Mouse (Mus musculus): ENCODE data around the gene Atp8a1. TPM values are rescaled to one million over a fixed set of nuclear protein-coding genes. Genes with fewer than 3 reads are reported as not detected.

The Atp8a1 gene
- total and polyA plus RNA-seq, 2 experiments: 3.8 to 5.1 TPM

DNA sequence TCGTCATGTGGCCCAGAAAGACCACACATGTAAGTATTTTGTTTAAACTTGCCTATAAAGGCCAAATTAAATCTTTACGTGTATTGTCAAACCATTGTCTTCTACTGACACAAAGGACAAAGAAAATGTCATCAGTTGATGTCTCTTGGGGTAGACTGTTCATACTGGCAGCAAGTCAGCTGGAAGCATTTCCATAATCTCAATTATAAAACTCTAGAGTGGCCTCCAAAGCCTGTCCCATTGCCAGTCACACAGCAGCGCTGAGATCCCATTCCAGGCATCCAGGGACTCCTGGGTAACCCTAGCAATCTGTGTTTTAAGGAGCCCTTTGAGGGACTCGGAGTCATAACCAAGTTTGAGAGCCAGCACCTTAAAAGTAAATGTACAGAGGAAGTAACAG is 48.9 kb downstream of the Atp8a1 start:
- WGBS: 94% methylated on average over 4 of the region's 4 CpGs
- H3K27me3 ChIP-seq (ENCODE audit: control insufficient read depth, insufficient read depth, low read length): no peaks in the 10 kb centered on the region
- TF ChIP-seq CTCF (IDR thresholded peaks at IDR 0.05; ENCODE audit: low read depth, low read length): no peak
- TF ChIP-seq POLR2A (IDR thresholded peaks at IDR 0.05; ENCODE audit: extremely low read depth, insufficient read depth, low read length): no peak
- H3K36me3 ChIP-seq (ENCODE audit: control insufficient read depth, insufficient read depth, low read length): no peaks in the 10 kb centered on the region
- H3K4me3 ChIP-seq (ENCODE audit: insufficient read depth, low read depth, low read length): no peak overlapping the region
- no peak overlapping the region for H3K27ac ChIP-seq (replicated peaks; ENCODE audit: insufficient read depth, low read depth, low read length)
- H3K4me1 ChIP-seq (ENCODE audit: control insufficient read depth, insufficient read depth, low read length): peaks cover 3% of the 10 kb centered on the region; the same call in 1 of the 2 replicates
- no peak overlapping the region for H3K9ac ChIP-seq (ENCODE audit: low read depth, low read length)
- no peaks in the 10 kb centered on the region for H3K79me2 ChIP-seq (ENCODE audit: control insufficient read depth, insufficient read depth, low read length)
- DNase-seq (ENCODE audit: extremely low read depth, low read depth, low spot score): no peak

DNA sequence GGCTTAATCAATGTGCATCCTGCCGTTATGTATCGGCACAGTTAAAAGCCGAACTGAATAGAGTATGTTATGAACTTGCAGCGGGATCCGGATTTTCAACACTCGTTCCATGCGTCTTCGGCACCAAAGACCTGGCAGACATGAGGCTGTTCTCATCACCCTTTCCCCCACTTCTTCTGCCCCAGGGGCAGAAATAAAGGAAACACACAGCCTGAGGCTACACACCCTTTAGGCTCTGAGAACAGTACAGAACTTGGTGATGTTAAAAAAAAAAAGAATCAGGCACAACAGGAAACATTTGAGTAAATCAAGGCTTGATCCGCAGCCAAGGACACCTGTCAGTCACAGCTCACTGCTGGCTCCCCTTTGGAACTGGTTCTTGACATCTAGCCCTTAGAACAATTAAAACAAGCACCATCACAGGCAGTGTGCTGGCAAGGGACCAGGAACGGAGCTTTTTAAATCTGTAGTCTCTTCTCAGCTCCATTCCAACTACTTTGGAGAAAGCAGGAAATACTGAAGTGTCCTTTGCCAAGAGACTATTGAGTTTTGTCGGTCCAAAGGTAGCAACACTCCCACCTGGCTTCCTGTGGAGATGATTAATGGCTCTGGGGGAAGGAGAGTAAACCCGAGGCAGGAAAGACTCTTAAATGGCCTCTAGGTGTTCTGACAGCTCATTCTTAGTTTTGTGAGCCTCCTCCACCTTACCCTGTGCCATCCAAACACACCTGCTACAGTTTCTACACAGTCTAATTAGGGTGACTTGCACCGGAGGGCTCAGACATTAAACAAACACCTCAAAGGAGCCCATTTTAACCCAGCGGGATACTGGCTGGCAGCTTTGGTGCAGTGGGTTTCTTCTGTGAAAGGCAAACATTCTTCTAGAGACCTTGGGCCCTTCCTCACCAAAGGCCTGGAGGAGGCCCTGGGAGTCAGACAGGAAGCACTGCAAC is 50.0 kb downstream of the Atp8a1 start:
- H3K27me3 ChIP-seq (ENCODE audit: control insufficient read depth, insufficient read depth, low read length): no peaks in the 10 kb centered on the region
- no peaks in the 10 kb centered on the region for H3K36me3 ChIP-seq (ENCODE audit: control insufficient read depth, insufficient read depth, low read length)
- H3K79me2 ChIP-seq (ENCODE audit: control insufficient read depth, insufficient read depth, low read length): no peaks in the 10 kb centered on the region
- H3K4me1 ChIP-seq (ENCODE audit: control insufficient read depth, insufficient read depth, low read length): peaks cover 3% of the 10 kb centered on the region; the same call in 1 of the 2 replicates
- no peak overlapping the region for H3K9ac ChIP-seq (ENCODE audit: low read depth, low read length)
- peak; percentile 45 for DNase-seq (ENCODE audit: extremely low read depth, low read depth, low spot score)
- no peak overlapping the region for H3K27ac ChIP-seq (replicated peaks; ENCODE audit: insufficient read depth, low read depth, low read length)
- no peak overlapping the region for H3K4me3 ChIP-seq (ENCODE audit: insufficient read depth, low read depth, low read length)
- TF ChIP-seq CTCF (IDR thresholded peaks at IDR 0.05; ENCODE audit: low read depth, low read length) (no peak), POLR2A (IDR thresholded peaks at IDR 0.05; ENCODE audit: extremely low read depth, insufficient read depth, low read length) (no peak)
- 63% methylated on average over 14 of the region's 14 CpGs for WGBS

DNA sequence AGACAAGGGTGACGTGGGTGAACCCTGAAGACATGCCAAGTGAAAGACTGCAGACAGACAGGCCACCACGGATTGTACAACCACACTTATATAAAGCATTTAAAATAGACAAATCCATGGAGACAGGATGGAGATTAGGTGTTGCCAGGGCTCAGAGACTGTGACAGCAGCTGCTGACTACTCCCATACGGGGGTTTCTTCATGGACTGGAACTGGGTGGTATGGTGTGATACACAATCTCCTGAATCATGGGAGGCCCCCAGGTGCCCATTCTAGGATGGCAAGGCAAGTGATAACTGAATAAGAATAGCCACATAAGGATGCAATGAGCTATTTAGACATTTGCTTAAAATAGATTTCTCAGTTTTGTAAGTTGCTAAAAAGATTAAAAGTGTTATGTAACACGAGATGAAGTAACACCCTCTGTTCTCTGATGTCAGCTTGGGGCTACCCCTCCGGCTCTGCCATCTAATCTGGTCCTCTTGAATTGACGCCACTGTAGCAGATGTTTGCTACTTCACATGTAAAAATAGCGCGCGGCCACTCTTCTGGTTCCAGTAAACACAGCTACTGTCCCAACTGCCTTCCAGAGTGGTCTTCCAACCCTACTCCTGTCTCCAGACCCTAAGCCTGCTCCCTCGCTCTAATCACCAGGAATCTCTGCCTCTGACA is 53.0 kb downstream of the Atp8a1 start:
- no peak overlapping the region for H3K27ac ChIP-seq (replicated peaks; ENCODE audit: insufficient read depth, low read depth, low read length)
- H3K9ac ChIP-seq (ENCODE audit: low read depth, low read length): no peak overlapping the region
- no peaks in the 10 kb centered on the region for H3K36me3 ChIP-seq (ENCODE audit: control insufficient read depth, insufficient read depth, low read length)
- no peaks in the 10 kb centered on the region for H3K27me3 ChIP-seq (ENCODE audit: control insufficient read depth, insufficient read depth, low read length)
- TF ChIP-seq CTCF (IDR thresholded peaks at IDR 0.05; ENCODE audit: low read depth, low read length): no peak
- no peak for TF ChIP-seq POLR2A (IDR thresholded peaks at IDR 0.05; ENCODE audit: extremely low read depth, insufficient read depth, low read length)
- no peaks in the 10 kb centered on the region for H3K79me2 ChIP-seq (ENCODE audit: control insufficient read depth, insufficient read depth, low read length)
- H3K4me1 ChIP-seq (ENCODE audit: control insufficient read depth, insufficient read depth, low read length): peaks cover 3% of the 10 kb centered on the region; the same call in 1 of the 2 replicates
- DNase-seq (ENCODE audit: extremely low read depth, low read depth, low spot score): no peak
- no peak overlapping the region for H3K4me3 ChIP-seq (ENCODE audit: insufficient read depth, low read depth, low read length)
- 84% methylated on average over 10 of the region's 10 CpGs for WGBS

DNA sequence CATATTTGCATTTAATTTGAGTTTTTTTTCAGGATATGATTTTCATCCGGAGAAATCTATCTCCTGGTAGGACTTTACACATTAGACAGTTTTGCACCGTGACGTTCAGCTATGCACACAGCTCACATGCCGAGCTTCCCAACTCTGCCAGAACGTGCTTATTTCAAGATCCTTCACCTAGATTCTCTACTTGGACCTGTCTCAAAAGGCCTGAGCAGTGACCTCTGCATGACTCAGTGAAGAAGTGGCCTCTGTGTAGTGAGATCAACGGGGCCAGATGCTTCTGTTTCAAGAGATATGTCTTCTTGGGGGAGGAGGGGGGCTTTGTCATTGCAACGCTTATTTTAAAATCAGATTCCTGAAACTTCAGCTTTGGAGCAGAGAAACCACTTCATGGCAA is 64.5 kb downstream of the Atp8a1 start:
- TF ChIP-seq CTCF (IDR thresholded peaks at IDR 0.05; ENCODE audit: low read depth, low read length) (no peak), POLR2A (IDR thresholded peaks at IDR 0.05; ENCODE audit: extremely low read depth, insufficient read depth, low read length) (no peak)
- Histone ChIP-seq H3K36me3 (ENCODE audit: control insufficient read depth, insufficient read depth, low read length) (no peaks in the 10 kb centered on the region), H3K27me3 (ENCODE audit: control insufficient read depth, insufficient read depth, low read length) (no peaks in the 10 kb centered on the region), H3K27ac (replicated peaks; ENCODE audit: insufficient read depth, low read depth, low read length) (no peak overlapping the region), H3K4me1 (ENCODE audit: control insufficient read depth, insufficient read depth, low read length) (no peaks in the 10 kb centered on the region), H3K9ac (ENCODE audit: low read depth, low read length) (no peak overlapping the region), H3K4me3 (ENCODE audit: insufficient read depth, low read depth, low read length) (no peak overlapping the region), H3K79me2 (ENCODE audit: control insufficient read depth, insufficient read depth, low read length) (no peaks in the 10 kb centered on the region)
- no peak for DNase-seq (ENCODE audit: extremely low read depth, low read depth, low spot score)
- WGBS: 82% methylated on average over 7 of the region's 7 CpGs

DNA sequence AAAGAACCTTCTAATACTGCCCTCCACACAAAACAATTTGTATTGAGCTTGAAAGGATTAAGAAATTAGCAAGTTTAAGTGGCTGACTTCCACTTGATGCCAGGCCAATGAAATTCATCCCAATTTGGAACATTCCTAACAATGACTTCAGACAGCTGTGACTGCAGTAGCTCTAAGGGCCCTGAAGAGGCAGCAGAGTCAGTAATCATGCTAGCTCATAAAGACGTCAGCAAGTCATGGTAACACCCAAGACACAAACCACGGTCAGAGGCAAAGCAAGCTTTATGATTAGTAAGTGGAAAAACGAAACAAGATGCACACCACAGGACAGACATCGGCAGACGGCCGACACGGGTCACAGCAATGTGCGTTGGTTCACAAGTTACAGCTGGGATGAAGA is 69.2 kb downstream of the Atp8a1 start:
- H3K4me1 ChIP-seq (ENCODE audit: control insufficient read depth, insufficient read depth, low read length): no peaks in the 10 kb centered on the region
- DNase-seq (ENCODE audit: extremely low read depth, low read depth, low spot score): no peak
- H3K27ac ChIP-seq (replicated peaks; ENCODE audit: insufficient read depth, low read depth, low read length): no peak overlapping the region
- TF ChIP-seq CTCF (IDR thresholded peaks at IDR 0.05; ENCODE audit: low read depth, low read length) (no peak), POLR2A (IDR thresholded peaks at IDR 0.05; ENCODE audit: extremely low read depth, insufficient read depth, low read length) (no peak)
- H3K79me2 ChIP-seq (ENCODE audit: control insufficient read depth, insufficient read depth, low read length): no peaks in the 10 kb centered on the region
- WGBS: 80% methylated on average over 8 of the region's 8 CpGs
- H3K4me3 ChIP-seq (ENCODE audit: insufficient read depth, low read depth, low read length): no peak overlapping the region
- H3K27me3 ChIP-seq (ENCODE audit: control insufficient read depth, insufficient read depth, low read length): no peaks in the 10 kb centered on the region
- H3K36me3 ChIP-seq (ENCODE audit: control insufficient read depth, insufficient read depth, low read length): no peaks in the 10 kb centered on the region
- H3K9ac ChIP-seq (ENCODE audit: low read depth, low read length): no peak overlapping the region
